Mouse (Mus musculus) small intestine, adult 2 months (tissue): ENCODE results near the gene Polr2j.

Experiments
- CTCF ChIP-seq: fragments of 200-500 bp; IDR thresholded peaks from 2 replicates; pipeline ENCODE4 v1.5.1; 2012; ENCODE audit warnings: low read depth, mild to moderate bottlenecking, control low read depth, inconsistent platforms, low read length, moderate library complexity, mixed read lengths; ENCODE audit not compliant: insufficient replicate concordance, insufficient read length; ENCODE audit errors: extremely low read depth
- POLR2A ChIP-seq: fragments of 200-500 bp; IDR thresholded peaks from 2 replicates; pipeline ENCODE4 v1.6.1; 2012; ENCODE audit warnings: low read depth, mild to moderate bottlenecking, control low read depth, inconsistent platforms, low read length, moderate library complexity

DNA sequence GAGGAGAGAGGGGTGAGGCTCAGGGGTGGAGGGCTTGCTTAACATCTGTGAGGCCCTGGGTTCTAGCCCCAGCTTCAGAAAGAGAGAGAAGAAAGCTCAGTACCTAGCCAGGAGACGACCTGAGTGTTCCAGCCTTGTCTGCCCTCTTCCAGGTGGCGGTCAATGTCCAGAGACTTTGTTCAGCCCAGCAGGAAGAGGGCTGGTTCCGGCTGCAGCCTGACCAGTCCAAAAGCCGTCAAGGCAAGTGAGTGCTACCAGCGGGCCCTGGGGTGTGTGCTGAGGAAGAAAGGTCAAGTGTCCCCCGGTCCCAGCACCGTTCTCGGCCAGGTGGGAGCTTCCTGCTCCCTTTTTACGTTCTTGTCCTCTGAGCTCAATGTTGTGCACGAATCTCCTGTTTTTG lies 17.9 kb upstream of the Polr2j start:
- TF ChIP-seq CTCF (no peak), POLR2A (no peak)
